Mouse (Mus musculus) gastrocnemius, postnatal 14 days (tissue): Measurements from ENCODE around the gene Wdr20. TPM values are rescaled to one million over a fixed set of nuclear protein-coding genes. Genes with fewer than 3 reads are reported as not detected.
A peak's percentile ranks its signal among the peaks of the same experiment; 100 is the strongest.
"Not testable (repeated sequence)": the region's sequence is repeated elsewhere in the genome, so short reads cannot be mapped to it uniquely, and the experiment has no call there.

Experiments used
- DNase-seq: peaks from one replicate; pipeline ENCODE4 v3.0.0; 2021; ENCODE audit warnings: mixed read lengths
- intact Hi-C: fragments of 180-260 bp; cut with DNase I; formaldehyde crosslinking; loops from one replicate; pipeline ENCODE4 v1.15.1; 2025; ENCODE audit warnings: low total_unique reads
- long read RNA-seq, 2 experiments: library from polyadenylated mRNA; stranded (forward); transcript quantifications; one replicate each; pipeline ENCODE4 v2.0.0; 2021
- total RNA-seq, 2 experiments: library from RNA; stranded (reverse); gene quantifications; 2 replicates each; pipeline ENCODE4 v1.2.3; 2021

Wdr20 gene
- total RNA-seq: 10 to 100 TPM; 19.1 to 20.3 TPM
- long read RNA-seq, experiment 1, transcript Wdr20-201 (3 exons, 2,384 nt): major isoform, 12 of 27 reads
- long read RNA-seq, experiment 1, transcript Wdr20-205 (3 exons, 1,351 nt): minor isoform, 8 of 27 reads
- long read RNA-seq, experiment 1, partial matches to known transcripts: 0 of 27 reads
- long read RNA-seq, experiment 1, other reads (novel, unspliced or antisense): 7 of 27 reads
- long read RNA-seq, experiment 2, transcript Wdr20-201 (3 exons, 2,384 nt): minor isoform, 6 of 31 reads
- long read RNA-seq, experiment 2, transcript Wdr20-205 (3 exons, 1,351 nt): major isoform, 12 of 31 reads
- long read RNA-seq, experiment 2, partial matches to known transcripts: 0 of 31 reads
- long read RNA-seq, experiment 2, other reads (novel, unspliced or antisense): 13 of 31 reads

- intact Hi-C loops: no loop called here
Measured at GRCm38 (mm10) chr12:110737170-110738157, at the start of gene Wdr20. Wdr20 (plus strand) TSS chr12:110737944.

GRCm38 (mm10) chr12:110688921-110689320, 48.8 kb upstream of the Wdr20 start:
- intact Hi-C loops: not testable (repeated sequence)

More at GRCm38 (mm10) chr12:110737170-110738157, at the start of gene Wdr20:
- DNase-seq: peak; percentile 99

GRCm38 (mm10) chr12:110689919-110690643, 47.7 kb upstream of the Wdr20 start:
- DNase-seq: no peak
- intact Hi-C loops: no loop called here

More at GRCm38 (mm10) chr12:110688921-110689320, 48.8 kb upstream of the Wdr20 start:
- not testable (repeated sequence) for DNase-seq

- DNase-seq, intact Hi-C loops: not testable (repeated sequence)
Measured at GRCm38 (mm10) chr12:110693378-110693777, 44.4 kb upstream of the Wdr20 start.

GRCm38 (mm10) chr12:110695676-110696171, 42.0 kb upstream of the Wdr20 start:
- intact Hi-C loops: no loop called here
- DNase-seq: peak; percentile 38

- peak; percentile 97 for DNase-seq
- intact Hi-C loops: no loop called here
Measured at GRCm38 (mm10) chr12:110696173-110696974, 41.4 kb upstream of the Wdr20 start.

- intact Hi-C loops: no loop called here
- DNase-seq: no peak
Measured at GRCm38 (mm10) chr12:110696975-110697400, 40.8 kb upstream of the Wdr20 start.

GRCm38 (mm10) chr12:110697457-110697856, 40.3 kb upstream of the Wdr20 start:
- DNase-seq: no peak

GRCm38 (mm10) chr12:110698080-110698479, 39.7 kb upstream of the Wdr20 start:
- DNase-seq: no peak
- intact Hi-C loops: no loop called here

More at GRCm38 (mm10) chr12:110697457-110697856, 40.3 kb upstream of the Wdr20 start:
- intact Hi-C loops: no loop called here

- DNase-seq: no peak
- intact Hi-C loops: no loop called here
Measured at GRCm38 (mm10) chr12:110698523-110699170, 39.1 kb upstream of the Wdr20 start.

- intact Hi-C loops: no loop called here
- DNase-seq: no peak
Measured at GRCm38 (mm10) chr12:110699171-110699547, 38.6 kb upstream of the Wdr20 start.

GRCm38 (mm10) chr12:110700730-110701129, 37.0 kb upstream of the Wdr20 start:
- DNase-seq: no peak
- intact Hi-C loops: loop anchor here (5.0 kb wide), 1 partner anchor 103 kb away; no protein-coding TSS in a partner anchor

GRCm38 (mm10) chr12:110701363-110701762, 36.4 kb upstream of the Wdr20 start:
- intact Hi-C loops: loop anchor here (5.0 kb wide), 1 partner anchor 104 kb away; no protein-coding TSS in a partner anchor
- DNase-seq: not testable (repeated sequence)

GRCm38 (mm10) chr12:110702556-110702955, 35.2 kb upstream of the Wdr20 start, which contains the start of gene Hsp90aa1:
Hsp90aa1 (minus strand) TSS chr12:110702728.
- intact Hi-C loops: loop anchor here (5.0 kb wide), 1 partner anchor 105 kb away; no protein-coding TSS in a partner anchor
- no peak for DNase-seq

- intact Hi-C loops: loop anchor here (5.0 kb wide), 1 partner anchor 106 kb away; no protein-coding TSS in a partner anchor
Measured at GRCm38 (mm10) chr12:110703008-110703471, 34.7 kb upstream of the Wdr20 start.

GRCm38 (mm10) chr12:110703682-110704081, 34.1 kb upstream of the Wdr20 start:
- no peak for DNase-seq
- intact Hi-C loops: loop anchor here (5.0 kb wide), 1 partner anchor 106 kb away; no protein-coding TSS in a partner anchor

More at GRCm38 (mm10) chr12:110703008-110703471, 34.7 kb upstream of the Wdr20 start:
- peak; percentile 85 for DNase-seq

- DNase-seq, intact Hi-C loops: not testable (repeated sequence)
Measured at GRCm38 (mm10) chr12:110705419-110705818, 32.3 kb upstream of the Wdr20 start.
